Mouse (Mus musculus) neural tube, embryonic 14.5 days (tissue): ENCODE measurements around the gene Smg9. TPM values are rescaled to one million over a fixed set of nuclear protein-coding genes. Genes with fewer than 3 reads are reported as not detected.

Source experiments
- ATAC-seq: fragments of 200-750 bp; cut with Nextera tagmentation; 2 replicates; pipeline ENCODE4 v1.8.0; 2017; ENCODE audit warnings: low read depth, mild to moderate bottlenecking, moderate TSS enrichment, moderate library complexity
- H3K27ac ChIP-seq: fragments of 300-500 bp; sonication (generic); 2 replicates; pipeline ENCODE4 v1.5.1; 2014; ENCODE audit warnings: low read depth, mild to moderate bottlenecking, control low read depth, low read length, moderate library complexity, mixed read lengths
- H3K27me3 ChIP-seq: fragments of 300-500 bp; sonication (generic); 2 replicates; pipeline ENCODE4 v1.6.1; 2014; ENCODE audit warnings: low read length; ENCODE audit not compliant: control insufficient read depth, insufficient read depth
- H3K36me3 ChIP-seq: fragments of 300-500 bp; sonication (generic); 2 replicates; pipeline ENCODE4 v1.6.1; 2014; ENCODE audit warnings: low read length, mixed read lengths; ENCODE audit not compliant: control insufficient read depth, insufficient read depth
- H3K4me1 ChIP-seq: fragments of 300-500 bp; sonication (generic); 2 replicates; pipeline ENCODE4 v1.6.1; 2014; ENCODE audit warnings: low read length; ENCODE audit not compliant: control insufficient read depth, insufficient read depth
- H3K4me2 ChIP-seq: fragments of 300-500 bp; sonication (generic); 2 replicates; pipeline ENCODE4 v1.6.1; 2014; ENCODE audit warnings: mild to moderate bottlenecking, low read depth, low read length, control low read depth
- H3K4me3 ChIP-seq: fragments of 300-500 bp; sonication (generic); 2 replicates; pipeline ENCODE4 v1.5.1; 2014; ENCODE audit warnings: low read depth, low read length, control low read depth, mixed read lengths
- H3K9ac ChIP-seq: fragments of 300-500 bp; sonication (generic); replicated peaks from 2 replicates; pipeline ENCODE4 v1.6.1; 2014; ENCODE audit warnings: low read depth, mild to moderate bottlenecking, control low read depth, low read length, mixed read lengths
- H3K9me3 ChIP-seq: fragments of 300-500 bp; sonication (generic); 2 replicates; pipeline ENCODE4 v1.6.1; 2016; ENCODE audit warnings: low read length; ENCODE audit not compliant: control insufficient read depth
- WGBS: fragments of 180-500 bp; shearing (Covaris S2); extraction: QIAGEN DNeasy Blood & Tissue Kit; methylation state at CpG from one replicate; pipeline ENCODE4 v1.1.7; 2014; 5-methylcytosine and 5-hydroxymethylcytosine counted together
- polyA plus RNA-seq: library from polyadenylated mRNA; unstranded; fragments of >200 nt; fragmentation: Nextera tagmentation; extraction: Ambion mirVana; gene quantifications from 2 replicates; pipeline ENCODE4 v1.2.1, GENCODE M21; 2014

Smg9 gene
- polyA plus RNA-seq, 1 experiment from 2014 or later: 34.9 TPM

GRCm38 (mm10) chr7:24366716-24367632 lies 32.4 kb upstream of the Smg9 start:
- no peak for ATAC-seq
- Histone ChIP-seq H3K4me3 (no peak overlapping the region), H3K36me3 (no peaks in the 10 kb centered on the region), H3K9me3 (no peaks in the 10 kb centered on the region), H3K27me3 (no peaks in the 10 kb centered on the region), H3K27ac (no peak overlapping the region), H3K9ac (no peak overlapping the region), H3K4me1 (no peaks in the 10 kb centered on the region), H3K4me2 (no peak overlapping the region)
- WGBS: 75% methylated on average over 15 of the region's 15 CpGs

- Histone ChIP-seq H3K27ac (no peak overlapping the region), H3K27me3 (no peaks in the 10 kb centered on the region), H3K4me3 (no peak overlapping the region), H3K9me3 (no peaks in the 10 kb centered on the region), H3K4me2 (no peak overlapping the region), H3K9ac (no peak overlapping the region), H3K36me3 (no peaks in the 10 kb centered on the region), H3K4me1 (no peaks in the 10 kb centered on the region)
- ATAC-seq: no peak
- 82% methylated on average over 4 of the region's 4 CpGs for WGBS
Observed at GRCm38 (mm10) chr7:24368226-24368625, 31.2 kb upstream of the Smg9 start.

- Histone ChIP-seq H3K4me2 (no peak overlapping the region), H3K9ac (no peak overlapping the region), H3K9me3 (no peaks in the 10 kb centered on the region), H3K27me3 (no peaks in the 10 kb centered on the region), H3K4me1 (no peaks in the 10 kb centered on the region), H3K27ac (no peak overlapping the region), H3K4me3 (no peak overlapping the region), H3K36me3 (no peaks in the 10 kb centered on the region)
- WGBS: 90% methylated on average over 7 of the region's 7 CpGs
- no peak for ATAC-seq
Observed at GRCm38 (mm10) chr7:24368946-24369345, 30.5 kb upstream of the Smg9 start.

GRCm38 (mm10) chr7:24369731-24370541 lies 29.5 kb upstream of the Smg9 start, which contains the start of gene Kcnn4:
TSS of gene Kcnn4 (plus strand) at chr7:24370263.
- H3K9ac ChIP-seq: no peak within 1 kb of the TSS
- no peak within 1 kb of the TSS for H3K4me3 ChIP-seq
- WGBS: 44% methylated on average over 23 of the region's 23 CpGs
- no peaks in the 10 kb centered on the region for H3K9me3 ChIP-seq
- H3K4me2 ChIP-seq: no peak within 1 kb of the TSS; the same call in 1 of the 2 replicates
- H3K27me3 ChIP-seq: no peaks in the 10 kb centered on the region
- H3K36me3 ChIP-seq: no peaks in the 10 kb centered on the region
- H3K27ac ChIP-seq: no peak within 1 kb of the TSS
- no peaks in the 10 kb centered on the region for H3K4me1 ChIP-seq
- no peak for ATAC-seq

GRCm38 (mm10) chr7:24371012-24371808 lies 28.2 kb upstream of the Smg9 start:
- Histone ChIP-seq H3K9me3 (no peaks in the 10 kb centered on the region), H3K27ac (no peak overlapping the region), H3K27me3 (no peaks in the 10 kb centered on the region), H3K9ac (no peak overlapping the region), H3K4me3 (no peak overlapping the region), H3K4me1 (no peaks in the 10 kb centered on the region), H3K4me2 (no peak overlapping the region; the same call in 1 of the 2 replicates), H3K36me3 (no peaks in the 10 kb centered on the region)
- WGBS: 78% methylated on average over 7 of the region's 7 CpGs
- no peak for ATAC-seq

- H3K9ac ChIP-seq: no peak overlapping the region
- no peaks in the 10 kb centered on the region for H3K27me3 ChIP-seq
- 69% methylated on average over 3 of the region's 3 CpGs for WGBS
- H3K4me2 ChIP-seq: no peak overlapping the region
- H3K4me1 ChIP-seq: 0 out of 2 replicates have a peak, but pooled peaks cover under 1% of the 10 kb centered on the region
- H3K9me3 ChIP-seq: no peaks in the 10 kb centered on the region
- no peaks in the 10 kb centered on the region for H3K36me3 ChIP-seq
- no peak overlapping the region for H3K27ac ChIP-seq
- ATAC-seq: no peak
- H3K4me3 ChIP-seq: no peak overlapping the region
Observed at GRCm38 (mm10) chr7:24371809-24372145, 27.6 kb upstream of the Smg9 start.

GRCm38 (mm10) chr7:24372300-24372699 lies 27.1 kb upstream of the Smg9 start:
- H3K27ac ChIP-seq: no peak overlapping the region
- ATAC-seq: no peak

GRCm38 (mm10) chr7:24372786-24373185 lies 26.6 kb upstream of the Smg9 start:
- Histone ChIP-seq H3K36me3 (no peaks in the 10 kb centered on the region), H3K4me2 (no peak overlapping the region), H3K27me3 (peaks cover 4% of the 10 kb centered on the region; the same call in 1 of the 2 replicates), H3K9me3 (no peaks in the 10 kb centered on the region), H3K4me1 (peaks cover 8% of the 10 kb centered on the region; the same call in 1 of the 2 replicates), H3K9ac (no peak overlapping the region), H3K4me3 (no peak overlapping the region), H3K27ac (peak overlapping the region; percentile 75; the same call in 1 of the 2 replicates)
- no peak for ATAC-seq
- WGBS: 72% methylated on average over 4 of the region's 4 CpGs

More at GRCm38 (mm10) chr7:24372300-24372699, 27.1 kb upstream of the Smg9 start:
- Histone ChIP-seq H3K9me3 (no peaks in the 10 kb centered on the region), H3K4me1 (peaks cover 6% of the 10 kb centered on the region; the same call in 1 of the 2 replicates), H3K4me3 (no peak overlapping the region), H3K4me2 (no peak overlapping the region), H3K9ac (no peak overlapping the region), H3K36me3 (no peaks in the 10 kb centered on the region), H3K27me3 (peaks cover 3% of the 10 kb centered on the region; the same call in 1 of the 2 replicates)
- WGBS: 86% methylated on average over 11 of the region's 11 CpGs
